Mouse (Mus musculus): ENCODE data around the gene Arid1b. TPM values are rescaled to one million over a fixed set of nuclear protein-coding genes. Genes with fewer than 3 reads are reported as not detected.

Arid1b gene
- polyA plus RNA-seq, 2 experiments: 14.7 to 20.5 TPM

DNA sequence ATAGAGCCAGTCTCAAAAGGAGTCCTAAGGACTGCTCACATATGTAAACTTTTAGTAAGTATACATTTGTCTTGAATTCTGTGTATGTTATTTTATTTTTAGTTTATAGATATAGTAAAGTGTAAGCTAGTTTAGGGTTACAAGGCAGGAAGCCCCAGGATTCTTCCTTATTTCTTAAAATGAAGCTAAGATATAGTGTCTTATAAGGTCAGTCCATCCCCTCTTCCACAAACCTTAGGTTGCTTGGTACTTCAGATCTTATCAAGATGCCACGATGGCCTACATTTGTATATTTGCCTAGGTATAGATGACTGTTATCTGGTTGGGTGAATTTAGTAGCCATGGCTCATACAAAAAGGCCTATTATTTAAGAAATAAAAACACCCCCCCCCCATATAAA lies 5.1 kb downstream of the Arid1b start:
- H3K9me3 ChIP-seq (ENCODE audit: control insufficient read depth, low read length): no peaks in the 10 kb centered on the region
- H3K27me3 ChIP-seq (ENCODE audit: control insufficient read depth, insufficient read depth, low read length): no peaks in the 10 kb centered on the region
- TF ChIP-seq POLR2A (IDR thresholded peaks at IDR 0.05; ENCODE audit: borderline replicate concordance, extremely low read depth, insufficient read depth, insufficient read length): no peak
- no peak overlapping the region for H3K4me3 ChIP-seq (replicated peaks; ENCODE audit: low read length)
- 76% methylated on average over 1 of the region's 1 CpGs for WGBS
- no peaks in the 10 kb centered on the region for H3K36me3 ChIP-seq (ENCODE audit: control insufficient read depth, insufficient read depth, low read length)
- DNase-seq (ENCODE audit: low spot score) (no peak), ATAC-seq (ENCODE audit: low FRiP score, low read depth) (no peak)
- no peak overlapping the region for H3K27ac ChIP-seq (replicated peaks; ENCODE audit: low read depth, low read length)
- H3K4me1 ChIP-seq (ENCODE audit: control insufficient read depth, insufficient read depth, low read length): peaks cover 39% of the 10 kb centered on the region
- no peak overlapping the region for H3K9ac ChIP-seq (ENCODE audit: low read depth, low read length, severe bottlenecking)
- H3K4me2 ChIP-seq (replicated peaks; ENCODE audit: low read depth, low read length, severe bottlenecking): 0 out of 2 replicates have a peak overlapping the region, but pooled peaks have one; percentile 21

DNA sequence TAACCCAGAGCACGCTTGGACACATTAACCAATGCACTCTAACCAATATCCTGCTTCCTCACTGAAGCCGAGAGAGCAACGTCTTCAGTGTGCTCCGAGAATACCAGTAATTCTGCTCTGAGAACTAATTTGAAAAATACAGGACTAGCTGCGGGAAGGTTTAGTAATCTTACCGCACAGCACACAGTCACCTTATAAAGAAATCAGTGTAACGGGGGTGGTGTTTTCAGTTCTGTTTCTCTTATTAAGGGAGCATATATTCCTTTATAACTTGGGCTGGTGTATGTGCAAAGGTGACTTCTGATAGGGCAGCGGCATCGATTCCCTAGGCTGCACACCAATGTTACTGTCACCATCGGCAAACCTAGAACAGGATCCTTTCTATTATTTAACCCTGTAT lies 5.9 kb downstream of the Arid1b start:
- Histone ChIP-seq H3K36me3 (ENCODE audit: control insufficient read depth, insufficient read depth, low read length) (no peaks in the 10 kb centered on the region), H3K4me3 (replicated peaks; ENCODE audit: low read length) (peak overlapping the region; percentile 13), H3K27me3 (ENCODE audit: control insufficient read depth, insufficient read depth, low read length) (no peaks in the 10 kb centered on the region), H3K4me1 (ENCODE audit: control insufficient read depth, insufficient read depth, low read length) (peaks cover 47% of the 10 kb centered on the region), H3K9me3 (ENCODE audit: control insufficient read depth, low read length) (no peaks in the 10 kb centered on the region), H3K27ac (replicated peaks; ENCODE audit: low read depth, low read length) (no peak overlapping the region), H3K4me2 (replicated peaks; ENCODE audit: low read depth, low read length, severe bottlenecking) (peak overlapping the region; percentile 37), H3K9ac (ENCODE audit: low read depth, low read length, severe bottlenecking) (no peak overlapping the region)
- ATAC-seq (ENCODE audit: low FRiP score, low read depth): no peak
- WGBS: 29% methylated on average over 10 of the region's 10 CpGs
- TF ChIP-seq POLR2A (IDR thresholded peaks at IDR 0.05; ENCODE audit: borderline replicate concordance, extremely low read depth, insufficient read depth, insufficient read length): no peak
- DNase-seq (ENCODE audit: low spot score): no peak

GRCm38 (mm10) chr17:5000871-5001270 lies 6.7 kb downstream of the Arid1b start:
- H3K27ac ChIP-seq (replicated peaks; ENCODE audit: low read depth, low read length): no peak overlapping the region
- 38% methylated on average over 7 of the region's 7 CpGs for WGBS
- H3K9ac ChIP-seq (ENCODE audit: low read depth, low read length, severe bottlenecking): no peak overlapping the region
- H3K4me2 ChIP-seq (replicated peaks; ENCODE audit: low read depth, low read length, severe bottlenecking): peak overlapping the region; percentile 15; the same call in 1 of the 2 replicates
- no peak for ATAC-seq (ENCODE audit: low FRiP score, low read depth)
- H3K27me3 ChIP-seq (ENCODE audit: control insufficient read depth, insufficient read depth, low read length): no peaks in the 10 kb centered on the region
- no peaks in the 10 kb centered on the region for H3K36me3 ChIP-seq (ENCODE audit: control insufficient read depth, insufficient read depth, low read length)
- peaks cover 51% of the 10 kb centered on the region for H3K4me1 ChIP-seq (ENCODE audit: control insufficient read depth, insufficient read depth, low read length)
- no peak overlapping the region for H3K4me3 ChIP-seq (replicated peaks; ENCODE audit: low read length)
- no peak for DNase-seq (ENCODE audit: low spot score)
- H3K9me3 ChIP-seq (ENCODE audit: control insufficient read depth, low read length): no peaks in the 10 kb centered on the region
- TF ChIP-seq POLR2A (IDR thresholded peaks at IDR 0.05; ENCODE audit: borderline replicate concordance, extremely low read depth, insufficient read depth, insufficient read length): no peak

DNA sequence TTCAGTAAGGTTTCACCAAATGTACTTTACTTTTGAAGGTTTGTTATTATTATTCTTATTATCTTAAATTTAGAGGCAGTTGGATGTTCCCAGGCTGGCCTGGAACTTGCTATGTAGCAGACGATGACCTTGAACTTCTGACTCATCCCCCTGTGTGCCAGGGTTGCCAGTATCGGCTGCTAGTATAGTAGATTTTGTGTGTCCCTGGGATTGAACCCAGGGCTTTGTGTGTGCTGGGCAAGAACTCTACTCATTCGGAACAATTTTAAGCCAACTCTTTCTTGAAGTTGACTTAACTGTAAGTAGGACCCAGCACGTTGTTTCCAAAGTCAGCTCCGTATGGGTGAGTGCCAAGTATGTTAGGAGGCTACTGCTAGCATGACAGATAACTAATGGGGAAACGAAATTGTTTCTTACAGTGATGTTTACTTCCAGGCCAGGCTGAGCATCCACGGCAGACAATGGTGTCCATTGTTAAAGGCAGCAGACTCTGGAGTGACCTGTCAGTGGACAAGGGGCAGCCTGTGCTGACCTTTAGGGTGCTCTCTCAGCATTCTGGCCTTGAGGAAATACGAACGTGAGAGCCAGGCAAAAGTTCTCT lies 7.5 kb downstream of the Arid1b start:
- H3K9ac ChIP-seq (ENCODE audit: low read depth, low read length, severe bottlenecking): no peak overlapping the region
- no peak for DNase-seq (ENCODE audit: low spot score)
- H3K4me2 ChIP-seq (replicated peaks; ENCODE audit: low read depth, low read length, severe bottlenecking): no peak overlapping the region

GRCm38 (mm10) chr17:5002937-5003508 lies 8.9 kb downstream of the Arid1b start:
- Histone ChIP-seq H3K9ac (ENCODE audit: low read depth, low read length, severe bottlenecking) (no peak overlapping the region), H3K4me1 (ENCODE audit: control insufficient read depth, insufficient read depth, low read length) (peaks cover 64% of the 10 kb centered on the region)
- DNase-seq (ENCODE audit: low spot score): no peak

More for the DNA sequence above, 7.5 kb downstream of the Arid1b start:
- no peaks in the 10 kb centered on the region for H3K9me3 ChIP-seq (ENCODE audit: control insufficient read depth, low read length)
- no peak for TF ChIP-seq POLR2A (IDR thresholded peaks at IDR 0.05; ENCODE audit: borderline replicate concordance, extremely low read depth, insufficient read depth, insufficient read length)
- WGBS: 72% methylated on average over 9 of the region's 9 CpGs
- no peak overlapping the region for H3K27ac ChIP-seq (replicated peaks; ENCODE audit: low read depth, low read length)
- no peaks in the 10 kb centered on the region for H3K27me3 ChIP-seq (ENCODE audit: control insufficient read depth, insufficient read depth, low read length)
- no peaks in the 10 kb centered on the region for H3K36me3 ChIP-seq (ENCODE audit: control insufficient read depth, insufficient read depth, low read length)
- peaks cover 56% of the 10 kb centered on the region for H3K4me1 ChIP-seq (ENCODE audit: control insufficient read depth, insufficient read depth, low read length)
- H3K4me3 ChIP-seq (replicated peaks; ENCODE audit: low read length): no peak overlapping the region
- no peak for ATAC-seq (ENCODE audit: low FRiP score, low read depth)

More at GRCm38 (mm10) chr17:5002937-5003508, 8.9 kb downstream of the Arid1b start:
- no peak overlapping the region for H3K4me3 ChIP-seq (replicated peaks; ENCODE audit: low read length)
- no peaks in the 10 kb centered on the region for H3K27me3 ChIP-seq (ENCODE audit: control insufficient read depth, insufficient read depth, low read length)
- H3K9me3 ChIP-seq (ENCODE audit: control insufficient read depth, low read length): no peaks in the 10 kb centered on the region
- no peak for ATAC-seq (ENCODE audit: low FRiP score, low read depth)
- WGBS: 74% methylated on average over 10 of the region's 10 CpGs
- no peak for TF ChIP-seq POLR2A (IDR thresholded peaks at IDR 0.05; ENCODE audit: borderline replicate concordance, extremely low read depth, insufficient read depth, insufficient read length)
- no peak overlapping the region for H3K27ac ChIP-seq (replicated peaks; ENCODE audit: low read depth, low read length)
- no peak overlapping the region for H3K4me2 ChIP-seq (replicated peaks; ENCODE audit: low read depth, low read length, severe bottlenecking)
- no peaks in the 10 kb centered on the region for H3K36me3 ChIP-seq (ENCODE audit: control insufficient read depth, insufficient read depth, low read length)

Measured in limb, embryonic 14.5 days (tissue).